Comparison of ENCODE assay signal across 10 mouse cellular contexts in the genomic region with DNA sequence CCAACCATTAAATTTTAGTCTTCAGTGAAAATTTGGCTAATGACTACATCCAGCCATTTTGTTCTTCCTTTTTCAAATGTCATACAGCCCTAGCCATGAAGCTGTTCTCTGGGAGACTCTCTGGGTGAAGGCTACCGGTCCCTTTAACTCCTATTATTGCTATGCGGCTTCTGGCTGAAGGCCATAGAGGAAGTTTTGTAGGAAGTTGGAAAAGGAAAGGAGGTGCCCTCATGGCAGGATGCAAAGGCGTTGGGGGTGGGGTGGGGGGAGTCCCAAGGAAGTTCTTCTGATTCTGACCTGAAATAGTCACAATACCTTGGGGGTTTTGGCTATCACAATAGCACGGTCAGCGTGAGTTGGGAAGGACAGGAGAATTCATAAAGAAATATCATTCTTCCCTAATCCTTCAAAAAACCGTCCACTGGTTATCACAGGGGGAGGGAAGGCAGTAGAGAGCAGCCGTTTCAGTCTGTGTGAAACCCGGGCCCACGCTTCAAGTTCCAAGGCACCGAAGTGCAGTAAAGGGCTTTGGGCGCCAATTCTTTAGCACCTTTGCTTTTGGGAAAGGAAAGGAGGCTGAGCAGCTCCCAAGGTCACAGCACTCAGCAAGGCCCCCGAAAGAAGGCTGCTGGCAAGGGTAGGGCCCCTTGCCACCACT. TPM values are rescaled to one million over a fixed set of nuclear protein-coding genes. Genes with fewer than 3 reads are reported as not detected.
A peak's percentile ranks its signal among the peaks of the same experiment; 100 is the strongest.
DNase-seq lines count a peak whose midpoint lies in the region; ATAC-seq and TF ChIP-seq lines count a peak whose summit lies in the region.
"Had no signal": no experiment of that assay in that cellular context is flagged by ENCODE, and none has a peak within 500 bp of the region (broad histone marks: within the 10 kb centered on the region; RNA-seq: fewer than 3 reads in every experiment).

No protein-coding gene starts in this region.

- TF ChIP-seq CTCF in left cerebral cortex, adult 2 months (IDR thresholded peaks at IDR 0.05) = no peak

- peaks cover 23% of the 10 kb centered on the region for H3K36me3 ChIP-seq in heart, embryonic 10.5 days
- peaks cover 40% of the 10 kb centered on the region for H3K36me3 ChIP-seq in kidney, embryonic 14.5 days (ENCODE audit: control insufficient read depth, insufficient read depth, low read length)
- H3K36me3 ChIP-seq: G1E had no signal

- peaks cover 3% of the 10 kb centered on the region; the same call in 1 of the 2 replicates for H3K4me1 ChIP-seq in heart, embryonic 10.5 days
- no peaks in the 10 kb centered on the region for H3K4me1 ChIP-seq in kidney, embryonic 14.5 days (ENCODE audit: control insufficient read depth, insufficient read depth, low read length)

- no peak overlapping the region for H3K4me3 ChIP-seq in left cerebral cortex, adult 2 months
- H3K4me3 ChIP-seq in heart, embryonic 10.5 days = no peak overlapping the region
- no peak overlapping the region for H3K4me3 ChIP-seq in kidney, embryonic 14.5 days (ENCODE audit: low read length)
- H3K4me3 ChIP-seq: erythroblast, embryonic 14.5 days had no signal

- H3K9me3 ChIP-seq in heart, embryonic 10.5 days = no peaks in the 10 kb centered on the region
- no peaks in the 10 kb centered on the region for H3K9me3 ChIP-seq in kidney, embryonic 14.5 days (ENCODE audit: control insufficient read depth, low read length)
- H3K9me3 ChIP-seq: G1E had no signal

- no peak overlapping the region for H3K4me2 ChIP-seq in kidney, embryonic 14.5 days (replicated peaks; ENCODE audit: low read depth, low read length)

- H3K27me3 ChIP-seq in heart, embryonic 10.5 days (ENCODE audit: insufficient read depth, poor library complexity, severe bottlenecking) = no peaks in the 10 kb centered on the region
- H3K27me3 ChIP-seq in kidney, embryonic 14.5 days (ENCODE audit: control insufficient read depth, insufficient read depth, low read length) = no peaks in the 10 kb centered on the region

- peak overlapping the region; percentile 2; the same call in 1 of the 2 replicates for H3K27ac ChIP-seq in left cerebral cortex, adult 2 months
- peak overlapping the region; percentile 53 for H3K27ac ChIP-seq in heart, embryonic 10.5 days
- H3K27ac ChIP-seq in kidney, embryonic 14.5 days (ENCODE audit: low read depth, low read length) = peak overlapping the region; percentile 69

- 76% methylated on average over 12 of the region's 12 CpGs for WGBS in heart, embryonic 10.5 days
- 77% methylated on average over 12 of the region's 12 CpGs for WGBS in kidney, embryonic 14.5 days

- no peak for DNase-seq in left cerebral cortex, adult 2 months (ENCODE audit: extremely low spot score in 1 of 2, low spot score in 2 of 2)
- DNase-seq in left cerebral cortex, postnatal 4 days = no peak
- DNase-seq in heart, embryonic 10.5 days (ENCODE audit: low spot score) = no peak
- peak; percentile 76 for DNase-seq in lung, postnatal 14 days
- DNase-seq in thymus, postnatal 14 days = no peak
- no peak for DNase-seq in B cell, adult 2 months

- intact Hi-C loops in left cerebral cortex, adult 2 months (cut with DNase I) = loop anchor here (2.0 kb wide), 3 partner anchors 59 to 265 kb away; no protein-coding TSS in a partner anchor
- intact Hi-C loops in left cerebral cortex, postnatal 4 days (cut with DNase I) = loop anchor here (2.0 kb wide), 1 partner anchor 209 kb away; no protein-coding TSS in a partner anchor

- H3K9ac ChIP-seq in kidney, embryonic 14.5 days (ENCODE audit: low read depth, low read length) = no peak overlapping the region

- ATAC-seq in kidney, embryonic 14.5 days (ENCODE audit: low FRiP score, low TSS enrichment) = no peak
- no peak for ATAC-seq in frontal cortex, adult (ENCODE audit: low TSS enrichment)

RNA-seq across cellular contexts. Expression of a gene that starts 14.8 kb away (rescaled TPM):
- 10 to 100 TPM; 21.6 to 23.7 TPM for total RNA-seq in left cerebral cortex, adult 2 months (2021)
- total RNA-seq in left cerebral cortex, postnatal 4 days (2021) = 10 to 100 TPM; 19.8 to 24.8 TPM
- polyA plus RNA-seq in heart, embryonic 10.5 days (2016; fragmentation: Nextera tagmentation; extraction: Ambion mirVana) = 31.4 and 34.1 TPM in 2 replicates
- polyA plus RNA-seq in kidney, embryonic 14.5 days (2014; fragmentation: Nextera tagmentation; extraction: Ambion mirVana) = 36.5 and 38.8 TPM in 2 replicates

RNA-seq across cellular contexts. Expression of a gene that starts 33.1 kb away (rescaled TPM):
- 100 to 1,000 TPM; 320 to 326 TPM for total RNA-seq in left cerebral cortex, adult 2 months (2021)
- 100 to 1,000 TPM; 181 to 201 TPM for total RNA-seq in left cerebral cortex, postnatal 4 days (2021)
- 23.3 and 24.1 TPM in 2 replicates for polyA plus RNA-seq in heart, embryonic 10.5 days (2016; fragmentation: Nextera tagmentation; extraction: Ambion mirVana)
- polyA plus RNA-seq in kidney, embryonic 14.5 days (2014; fragmentation: Nextera tagmentation; extraction: Ambion mirVana) = 8.0 and 8.5 TPM in 2 replicates
- total RNA-seq: G1E had no signal
- polyA plus RNA-seq: G1E had no signal

Comparison
In these comparisons a context has a peak if more than half of its experiments do, and no peak if none do; other contexts are left out.
1. H3K27ac ChIP-seq: peak in every context shown above with its lines; median percentile 69 in kidney, embryonic 14.5 days; 53 in heart, embryonic 10.5 days; 2 in left cerebral cortex, adult 2 months.